Mouse (Mus musculus): ENCODE results near the gene Catsperg1.

- TF ChIP-seq CTCF (IDR thresholded peaks at IDR 0.05; ENCODE audit: control insufficient read depth, insufficient read depth, low read length) (no peak), POLR2A (IDR thresholded peaks at IDR 0.05; ENCODE audit: borderline replicate concordance, control insufficient read depth, low read depth, low read length) (no peak)
These were observed 72.4 kb downstream of the Catsperg1 start for GRCm38 (mm10) chr7:29141416-29141815.
